Mouse (Mus musculus) heart, postnatal 36 days (tissue): ENCODE measurements around the gene Arhgef7. TPM values are rescaled to one million over a fixed set of nuclear protein-coding genes. Genes with fewer than 3 reads are reported as not detected.

Experiments
- DNase-seq, 2 experiments: peaks; one replicate each; pipeline ENCODE4 v3.0.0; 2021 to 2022
- intact Hi-C: fragments of 180-260 bp; cut with DNase I; formaldehyde crosslinking; loops from one replicate; pipeline ENCODE4 v1.15.1; 2025
- total RNA-seq, 2 experiments: library from RNA; stranded (reverse); gene quantifications; 2 replicates each; pipeline ENCODE4 v1.2.3; 2021

Arhgef7 gene
- 100 to 1,000 TPM; 125 to 130 TPM for total RNA-seq

DNA sequence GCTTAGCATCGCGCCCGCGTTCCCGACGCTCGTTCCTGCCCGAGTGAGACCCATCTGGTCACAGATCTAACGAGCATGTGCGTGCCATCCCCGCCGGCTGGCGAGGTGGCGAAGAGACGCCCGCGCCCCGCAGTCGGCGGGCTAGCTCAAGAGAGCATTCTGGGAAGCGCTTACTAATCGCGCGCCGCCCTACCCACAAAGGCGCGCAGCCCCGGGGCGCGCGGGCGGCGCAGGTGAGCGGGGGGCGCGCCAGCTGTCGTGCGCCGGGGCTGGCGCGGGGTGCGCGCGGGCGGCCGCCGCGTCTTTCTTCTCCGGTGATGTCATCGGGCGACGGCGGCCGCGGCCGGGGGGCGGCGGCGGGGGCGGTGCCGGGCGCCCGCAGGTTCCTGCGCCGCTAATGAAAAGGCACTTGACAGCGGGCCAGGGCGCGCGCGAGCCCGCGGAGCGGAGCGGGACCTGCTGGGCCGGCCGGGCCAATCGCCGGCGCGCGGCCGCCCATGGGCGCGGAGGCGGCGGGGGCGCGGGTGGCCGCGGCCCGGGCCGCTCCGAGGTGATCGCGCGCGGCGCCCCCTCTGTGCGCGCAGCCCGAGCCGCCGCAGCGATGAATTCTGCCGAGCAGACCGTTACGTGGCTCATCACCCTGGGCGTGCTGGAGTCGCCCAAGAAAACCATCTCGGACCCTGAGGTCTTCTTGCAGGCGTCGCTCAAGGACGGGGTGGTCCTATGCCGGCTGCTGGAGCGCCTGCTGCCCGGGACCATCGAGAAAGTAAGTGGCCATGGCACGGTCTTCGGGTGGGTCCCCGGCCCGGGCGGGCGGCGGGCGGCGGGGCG lies at the start of gene Arhgef7:
Arhgef7 (plus strand) TSS at position 71 of the 831 bp plus-strand sequence.
- peak; percentile 40 to 43 for DNase-seq
- intact Hi-C loops: loop anchor here (5.0 kb wide), 1 partner anchor 59 kb away; no protein-coding TSS in a partner anchor

DNA sequence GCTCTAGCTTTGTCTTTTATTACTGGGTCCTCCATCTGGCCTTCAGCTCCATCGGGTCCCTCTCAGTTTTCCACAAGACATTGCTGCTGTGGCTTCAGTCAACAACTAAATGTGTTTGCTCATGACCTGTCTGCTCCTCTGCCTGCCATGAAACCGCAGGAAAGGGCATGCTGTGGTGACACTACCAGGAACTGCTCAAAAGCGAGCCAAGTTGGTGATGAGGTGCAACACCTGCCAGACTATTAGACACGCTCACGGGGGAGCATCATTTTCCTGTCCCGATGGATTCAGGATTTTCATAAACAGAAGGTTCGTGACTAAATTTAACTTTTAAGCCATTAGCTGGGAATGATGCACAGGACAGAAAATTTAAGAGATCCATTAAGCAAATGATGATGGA lies 43.0 kb upstream of the Arhgef7 start:
- no peak for DNase-seq
- intact Hi-C loops: no loop called here

DNA sequence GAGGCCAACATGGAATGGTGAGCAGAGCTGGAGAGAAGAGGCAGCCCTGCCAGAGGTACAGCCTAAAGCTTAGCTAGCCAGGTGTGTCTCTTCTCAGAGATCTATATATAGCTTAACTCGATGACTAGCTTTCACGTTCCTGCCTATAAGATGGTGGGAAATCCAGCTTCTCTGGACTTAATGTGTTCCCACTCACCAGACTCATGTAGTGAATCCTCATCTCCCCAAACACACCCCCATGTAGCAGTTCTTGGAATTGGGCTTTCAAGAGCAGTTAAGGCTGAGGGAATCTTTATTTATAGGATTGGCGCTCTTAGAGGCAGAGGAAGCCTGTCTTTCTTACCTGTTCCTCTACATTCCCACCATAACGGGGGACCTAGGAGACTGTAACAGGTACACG lies 40.3 kb upstream of the Arhgef7 start:
- no peak for DNase-seq
- intact Hi-C loops: no loop called here

DNA sequence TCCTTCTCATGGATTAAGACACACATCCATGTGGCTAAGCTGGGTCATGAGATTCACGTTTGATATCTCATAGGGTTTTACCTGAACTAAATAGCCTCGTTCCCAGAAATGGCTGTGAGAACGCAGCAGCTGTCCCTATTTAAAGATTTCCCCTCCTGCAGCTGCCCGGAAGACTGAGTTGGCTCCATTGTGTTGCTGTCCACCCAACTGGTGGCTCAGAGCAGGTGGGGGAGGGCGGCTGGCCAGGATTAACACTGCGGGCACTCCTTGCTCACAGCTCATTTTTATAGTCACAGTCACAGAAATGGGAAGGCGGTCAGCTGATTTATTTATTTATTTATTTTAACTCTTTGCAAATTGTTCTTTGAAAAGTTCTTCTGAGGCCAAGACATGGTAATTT lies 37.6 kb upstream of the Arhgef7 start:
- DNase-seq: no peak
- intact Hi-C loops: no loop called here

DNA sequence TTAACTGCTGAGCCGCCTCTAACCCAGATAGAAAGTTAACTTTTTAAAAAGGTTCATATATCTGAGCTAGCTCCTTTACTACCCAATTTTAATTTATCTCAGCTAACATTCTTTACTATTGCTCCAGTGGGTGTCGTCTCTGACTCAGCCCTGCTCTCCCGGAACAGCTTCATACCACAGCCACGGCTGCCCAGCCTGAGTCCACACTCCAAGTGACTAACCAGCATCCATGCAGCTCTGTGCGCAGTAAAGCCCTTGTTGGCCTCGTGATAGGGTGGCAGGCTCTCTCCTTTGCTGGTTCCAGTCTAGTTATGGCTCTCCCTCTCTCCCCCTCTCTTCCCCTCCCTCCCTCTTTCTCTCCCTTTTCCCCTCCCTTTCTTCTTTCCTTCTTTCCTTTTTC lies 36.2 kb upstream of the Arhgef7 start:
- intact Hi-C loops: no loop called here

DNA sequence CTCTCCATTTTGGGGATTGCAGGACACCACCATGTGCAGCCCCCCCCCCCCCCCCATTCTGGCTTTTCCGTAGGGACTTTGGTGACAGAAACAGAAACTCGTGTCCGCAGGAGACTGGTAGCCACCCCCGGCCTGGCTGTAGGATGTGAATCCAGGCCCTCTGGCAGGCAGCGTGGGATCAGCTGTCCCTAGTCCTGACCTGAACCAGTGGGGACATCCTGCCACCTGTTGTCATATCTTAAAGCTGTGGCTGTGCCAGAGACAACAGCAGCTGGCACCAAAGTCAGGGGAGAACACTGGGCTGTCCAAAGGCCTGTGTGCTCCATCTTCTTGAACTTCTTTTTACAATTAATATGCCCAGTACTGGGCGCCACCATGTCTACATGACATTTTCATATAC lies 35.8 kb upstream of the Arhgef7 start:
- intact Hi-C loops: no loop called here
- DNase-seq: no peak

More for the DNA sequence above, 36.2 kb upstream of the Arhgef7 start:
- DNase-seq: no peak

DNA sequence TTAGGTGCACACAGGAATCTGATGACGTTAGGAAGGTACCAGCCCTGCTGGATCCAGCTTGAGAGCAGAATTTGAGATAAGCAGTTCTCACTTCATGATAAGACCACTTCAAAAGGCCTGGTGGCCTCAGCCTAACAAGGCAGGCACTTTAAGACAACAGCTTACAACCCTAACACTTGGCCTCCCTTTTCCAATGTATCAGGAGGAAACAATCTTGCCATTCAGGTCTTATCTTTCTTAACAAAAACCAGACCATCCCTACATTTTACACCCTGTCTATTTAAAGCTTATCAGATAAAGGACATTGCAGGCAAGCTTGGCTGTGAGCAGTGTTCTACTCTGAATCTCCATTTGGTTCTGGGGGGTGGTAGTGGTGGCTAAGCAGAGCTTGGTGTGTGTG lies 35.1 kb upstream of the Arhgef7 start:
- intact Hi-C loops: no loop called here
- no peak for DNase-seq

DNA sequence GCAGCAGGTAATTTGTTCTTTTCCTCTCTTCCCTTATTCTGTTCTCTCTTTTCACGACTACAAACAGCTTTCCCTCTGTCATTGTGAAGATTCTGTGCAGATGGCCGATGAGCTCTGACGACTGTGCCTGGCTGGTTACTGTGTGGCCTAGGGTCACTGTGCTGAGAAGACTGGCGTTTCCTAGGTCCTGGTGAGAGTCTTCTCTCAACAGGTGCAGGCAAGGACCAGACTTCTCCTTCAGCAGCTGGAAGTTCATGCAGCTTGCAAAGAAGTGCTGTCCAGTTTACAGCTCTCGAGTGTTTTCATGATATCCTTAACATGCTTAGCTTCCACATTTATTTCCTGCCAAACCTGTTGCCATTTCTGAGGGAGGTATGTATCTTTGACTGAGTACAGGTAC lies 33.5 kb upstream of the Arhgef7 start:
- intact Hi-C loops: no loop called here
- DNase-seq: no peak

DNA sequence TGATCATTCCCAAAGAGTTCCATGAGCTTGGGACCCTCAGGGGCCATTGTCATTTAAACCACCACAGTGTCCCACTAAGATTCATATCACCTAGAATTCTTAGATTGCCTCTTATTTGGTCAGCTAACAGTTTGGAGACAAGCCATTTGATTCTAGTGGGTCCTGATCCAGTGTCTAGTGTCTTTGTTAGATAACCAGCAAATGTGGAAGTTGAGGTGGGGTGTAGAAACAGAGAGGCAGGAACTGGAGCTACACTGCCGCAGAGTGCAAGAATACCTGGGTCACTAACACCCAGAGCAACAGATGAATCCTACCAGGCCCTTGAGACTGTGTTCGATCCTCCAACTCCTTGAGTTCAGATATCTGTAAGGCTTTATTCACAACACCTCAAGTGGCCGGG lies 31.3 kb upstream of the Arhgef7 start:
- intact Hi-C loops: no loop called here
- DNase-seq: no peak

DNA sequence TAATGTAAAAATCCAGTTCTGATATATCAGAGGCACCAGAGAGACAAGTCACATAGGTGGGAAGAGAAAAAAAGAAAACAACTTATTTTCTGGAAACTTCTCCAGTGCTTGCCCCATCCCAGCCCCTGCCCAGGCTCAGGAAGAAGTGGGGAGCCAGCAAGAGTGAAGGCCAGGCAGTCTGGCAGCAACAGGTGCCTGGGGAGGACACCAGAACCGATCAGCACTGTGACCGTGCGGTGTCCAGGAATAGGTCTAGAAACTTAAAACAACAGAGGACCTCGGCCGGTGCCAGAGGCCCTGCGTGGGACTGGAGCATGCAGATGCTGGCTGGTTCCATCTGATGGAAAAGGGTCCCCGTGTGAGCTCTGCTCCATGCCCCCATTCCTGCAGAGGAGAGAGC lies 30.1 kb upstream of the Arhgef7 start:
- intact Hi-C loops: no loop called here

DNA sequence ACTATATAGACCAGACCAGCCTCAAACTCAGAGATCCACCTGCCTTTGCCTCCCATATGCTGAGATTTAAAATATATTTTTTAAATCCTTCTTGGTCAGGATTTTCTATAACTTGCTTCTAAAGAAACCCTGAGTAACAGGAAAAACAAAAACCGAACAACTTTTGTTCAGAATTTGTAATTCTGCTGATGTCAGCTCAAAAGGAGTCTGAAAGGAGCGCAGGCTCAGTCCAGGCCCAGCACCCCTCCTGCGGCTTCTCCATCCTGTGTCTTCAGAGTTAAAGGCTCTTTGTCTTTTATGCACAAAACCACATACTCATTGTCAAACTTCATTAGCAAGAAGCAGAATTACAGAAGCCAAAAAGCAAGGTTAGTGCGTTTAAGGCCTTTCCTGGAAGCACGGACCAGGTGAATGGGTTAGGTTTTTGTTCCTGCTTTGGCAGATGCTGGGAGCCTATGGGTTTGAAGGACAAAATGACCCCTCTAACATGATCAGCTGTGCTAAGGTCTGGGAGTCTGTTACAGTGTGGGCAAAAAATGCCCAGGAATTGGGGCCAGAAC lies 28.0 kb upstream of the Arhgef7 start:
- intact Hi-C loops: loop anchor here (1.0 to 5.0 kb wide), 6 partner anchors 63 to 252 kb away; no protein-coding TSS in a partner anchor

More for the DNA sequence above, 30.1 kb upstream of the Arhgef7 start:
- DNase-seq: no peak

DNA sequence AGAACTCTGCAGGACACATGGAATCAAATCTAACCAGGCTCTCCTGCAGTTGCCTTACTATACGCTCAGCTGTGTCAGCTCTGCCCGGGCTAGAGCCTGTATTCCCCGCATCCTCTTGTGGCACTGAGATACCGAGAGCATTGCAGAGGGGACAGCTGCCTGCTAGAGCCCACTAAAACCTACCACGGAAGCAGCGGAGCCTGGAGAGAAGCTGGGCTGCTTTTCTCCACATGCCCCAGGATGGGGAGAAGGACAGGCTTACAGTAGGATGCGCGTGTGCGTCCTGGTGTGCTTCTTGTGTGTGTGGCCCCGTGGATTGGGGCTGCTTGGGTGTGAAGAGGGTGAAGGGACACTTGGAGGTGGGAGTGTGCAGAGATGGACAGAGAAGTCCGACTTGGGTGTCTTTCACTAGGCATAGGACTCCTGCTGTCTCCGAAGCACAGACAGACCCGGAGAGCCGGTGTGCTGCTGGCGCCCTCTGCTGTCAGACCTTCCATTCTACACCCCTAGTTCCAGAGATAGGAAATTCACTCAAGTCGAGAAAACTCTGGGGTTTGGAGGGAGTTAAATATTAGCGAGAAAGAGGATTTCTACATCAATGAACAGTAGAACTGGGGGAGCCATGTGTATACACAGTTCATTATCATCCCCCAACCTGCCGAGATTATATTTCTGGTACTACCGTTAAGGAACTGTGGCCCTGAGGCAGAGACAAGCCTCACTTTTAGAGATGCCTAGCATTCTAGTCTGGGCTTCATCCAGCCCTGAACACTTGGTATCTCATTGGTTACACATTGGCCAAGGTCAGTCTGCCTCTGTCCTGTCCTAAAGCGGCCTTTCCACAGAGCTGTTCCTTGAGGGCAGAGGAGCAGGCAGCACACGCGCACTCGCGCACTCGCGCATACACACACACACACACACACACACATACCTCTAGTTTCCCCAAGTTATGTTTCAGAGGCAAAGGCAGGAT lies 27.2 kb upstream of the Arhgef7 start:
- peak; percentile 79 to 81 for DNase-seq
- intact Hi-C loops: loop anchor here (1.0 to 5.0 kb wide), 6 partner anchors 64 to 253 kb away; no protein-coding TSS in a partner anchor

More for the DNA sequence above, 28.0 kb upstream of the Arhgef7 start:
- DNase-seq: no peak

DNA sequence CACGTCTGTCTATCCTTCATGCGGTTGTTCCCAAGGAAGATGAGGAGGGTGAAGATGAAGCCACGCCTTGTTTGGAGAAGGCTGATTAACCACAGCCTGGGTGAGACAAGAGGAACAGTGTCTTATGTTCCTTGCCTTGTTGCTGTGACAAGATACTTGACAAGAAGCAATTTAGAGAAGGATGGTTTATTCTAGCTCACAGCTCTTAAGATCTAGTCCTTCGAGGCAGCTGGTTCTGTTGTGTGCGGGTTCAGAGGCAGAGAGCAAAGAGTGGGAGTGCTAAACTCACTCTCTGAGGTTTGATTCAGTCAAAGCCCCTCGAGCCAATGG lies 26.5 kb upstream of the Arhgef7 start, which contains the start of gene 1700016D06Rik:
1700016D06Rik (minus strand) TSS at position 31 of the 330 bp plus-strand sequence.
- no peak for DNase-seq
- intact Hi-C loops: loop anchor here (2.0 to 5.0 kb wide), 5 partner anchors 64 to 254 kb away; no protein-coding TSS in a partner anchor

DNA sequence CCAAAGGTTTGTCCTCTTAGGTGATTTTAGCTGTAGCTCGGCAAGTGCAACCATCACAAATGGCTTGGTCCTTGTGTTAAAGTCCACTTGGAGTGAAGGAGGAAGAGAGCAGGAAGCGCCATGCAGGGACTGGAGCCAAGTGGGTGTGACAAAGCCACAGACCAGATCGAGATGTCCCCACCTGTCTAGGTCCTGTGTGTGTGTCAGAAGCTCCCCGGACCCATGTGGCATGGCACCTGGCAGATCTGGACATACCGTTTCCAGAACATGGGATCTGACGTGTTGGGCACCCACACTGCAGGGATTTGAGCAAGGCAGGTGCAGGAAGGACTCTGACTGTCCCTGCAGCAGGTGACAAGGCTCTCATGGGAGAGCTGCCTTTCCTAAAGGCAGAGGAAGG lies 26.1 kb upstream of the Arhgef7 start:
- DNase-seq: no peak
- intact Hi-C loops: loop anchor here (2.0 to 5.0 kb wide), 5 partner anchors 65 to 254 kb away; no protein-coding TSS in a partner anchor

DNA sequence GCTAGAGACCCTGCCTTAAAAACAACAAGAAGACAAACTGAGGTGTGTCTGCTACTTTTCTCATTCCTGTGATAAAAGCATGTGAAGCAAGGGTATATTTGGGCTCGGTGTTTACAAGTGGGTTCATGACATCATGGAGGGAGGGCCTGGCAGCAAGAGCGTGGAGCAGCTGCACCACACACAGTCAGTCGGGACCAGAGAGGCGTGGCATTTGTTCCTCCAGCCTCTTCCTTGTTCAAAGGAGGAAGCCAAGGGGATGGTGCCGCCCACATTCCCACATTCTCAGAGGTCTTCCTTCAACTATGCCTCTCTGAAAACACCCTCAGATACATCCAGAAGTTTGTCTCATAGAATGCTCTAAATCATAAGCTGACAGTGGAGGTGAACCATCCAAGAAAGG lies 23.7 kb upstream of the Arhgef7 start:
- no peak for DNase-seq
- intact Hi-C loops: loop anchor here (5.0 kb wide), 2 partner anchors 86 to 256 kb away; no protein-coding TSS in a partner anchor

DNA sequence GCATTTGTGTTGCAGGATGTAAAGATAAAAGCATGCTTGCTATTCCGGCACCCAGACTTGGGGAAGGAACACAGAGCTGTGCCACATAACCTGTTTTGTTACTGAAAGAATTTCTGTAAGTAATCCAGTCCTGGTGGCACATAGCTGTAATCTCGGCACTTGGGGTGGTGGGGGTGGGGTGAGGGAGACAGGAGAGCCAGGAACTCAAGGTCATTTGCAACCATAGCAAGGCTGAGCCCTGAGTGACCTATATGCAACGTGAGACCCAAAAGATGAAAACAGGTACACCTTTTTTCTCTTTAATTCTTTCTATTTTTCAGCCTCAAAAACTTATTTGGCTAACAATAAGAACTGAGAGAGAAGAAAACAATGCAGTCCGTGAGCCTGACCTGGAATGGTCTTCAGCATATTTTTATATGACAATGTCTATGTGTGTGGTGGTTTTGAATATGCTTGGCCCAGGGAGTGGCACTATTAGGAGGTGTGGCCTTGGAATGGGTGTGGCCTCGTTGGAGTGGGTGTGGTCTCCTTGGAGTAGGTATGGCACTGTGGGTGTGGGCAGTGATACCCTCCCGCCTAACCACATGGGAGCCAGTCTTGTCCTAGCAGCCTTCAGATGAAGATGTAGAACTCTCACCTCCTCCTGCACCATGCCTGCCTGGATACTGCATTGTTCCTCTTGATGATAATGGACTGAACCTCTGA lies 22.7 kb upstream of the Arhgef7 start:
- intact Hi-C loops: loop anchor here (5.0 kb wide), 2 partner anchors 88 to 258 kb away; no protein-coding TSS in a partner anchor
- no peak for DNase-seq

DNA sequence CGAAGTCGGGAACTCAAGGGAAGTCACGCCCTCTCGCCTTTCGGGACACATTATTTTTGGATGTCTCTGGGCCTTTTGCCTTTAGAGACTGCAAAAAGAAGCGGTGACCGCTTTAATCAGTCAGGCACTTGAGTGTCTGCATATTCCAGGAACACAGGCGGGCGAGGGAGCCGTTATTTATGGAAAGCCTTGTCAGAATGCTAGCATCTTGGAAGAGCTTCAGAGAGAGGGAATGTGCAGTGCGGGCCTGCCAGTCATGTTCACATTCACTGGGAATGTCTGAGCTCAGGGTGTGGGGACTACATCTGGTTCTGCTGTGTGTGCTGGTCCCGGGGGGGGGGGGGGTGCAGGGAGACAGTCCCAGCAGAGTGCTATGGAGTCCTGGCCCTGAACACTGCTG lies 21.7 kb upstream of the Arhgef7 start:
- DNase-seq: peak; percentile 30 to 42
- intact Hi-C loops: no loop called here

DNA sequence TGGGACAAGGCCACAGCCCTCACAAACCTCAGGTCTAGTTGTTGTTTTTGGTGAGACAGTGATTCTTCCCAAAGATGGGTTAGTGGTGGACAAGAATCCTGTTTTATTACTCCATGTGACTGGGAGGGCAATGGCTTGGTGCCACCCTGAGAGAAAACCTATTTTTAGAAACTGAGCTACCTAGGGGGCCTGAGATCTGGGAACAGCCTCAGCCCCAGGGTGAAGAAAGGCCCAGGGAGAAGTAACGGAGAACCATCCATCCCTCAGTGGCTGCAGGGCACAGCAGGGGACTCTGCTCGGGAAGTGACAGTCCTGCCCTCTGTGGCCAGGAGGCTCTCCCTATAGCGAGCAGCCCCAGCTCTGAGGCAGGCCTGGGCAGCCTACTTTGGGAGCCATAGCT lies 19.8 kb upstream of the Arhgef7 start:
- intact Hi-C loops: no loop called here
- DNase-seq: peak in 1 of 2 experiments; percentile 16

DNA sequence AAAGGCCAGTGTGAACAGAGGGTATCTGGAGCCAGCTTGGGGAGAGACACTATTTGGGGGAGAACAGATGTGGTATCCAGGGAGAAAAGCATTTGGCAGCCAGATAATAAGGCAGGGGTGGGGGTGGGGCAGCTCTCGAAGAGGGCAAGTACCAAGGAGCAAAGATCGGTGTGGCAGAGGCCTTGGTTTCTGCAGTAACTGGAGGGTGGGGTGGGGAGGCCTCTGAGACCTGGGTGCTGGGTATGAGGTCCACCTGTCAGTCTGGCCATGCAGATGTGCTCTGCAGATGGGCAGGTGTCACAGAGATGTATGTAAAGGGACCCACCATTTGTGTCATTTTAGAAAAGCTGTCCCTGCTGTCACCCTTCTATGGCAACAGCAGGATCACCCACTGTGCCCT lies 18.7 kb upstream of the Arhgef7 start:
- DNase-seq: no peak
- intact Hi-C loops: no loop called here

DNA sequence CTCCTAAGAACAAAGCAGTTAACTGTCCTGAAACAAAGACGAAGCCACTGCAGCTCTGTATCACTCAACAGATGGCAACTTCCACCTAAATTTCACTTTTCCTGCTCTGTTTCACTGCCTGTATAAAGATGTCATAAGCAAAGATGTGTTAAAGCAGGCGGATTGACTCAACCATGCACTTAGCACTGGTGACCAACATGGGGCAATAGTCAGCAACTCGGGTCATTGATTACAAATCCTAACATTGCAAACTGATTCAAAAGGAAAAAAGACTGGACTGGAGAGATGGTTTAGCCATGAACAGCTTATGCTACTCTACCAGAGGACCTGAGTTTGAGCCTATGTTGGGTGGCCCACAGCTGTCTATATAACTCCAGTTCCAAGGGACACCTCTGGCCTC lies 18.0 kb upstream of the Arhgef7 start:
- intact Hi-C loops: no loop called here

More for the DNA sequence above, 18.0 kb upstream of the Arhgef7 start:
- DNase-seq: no peak
